Mouse (Mus musculus): ENCODE results near the gene Cryba1. TPM values are rescaled to one million over a fixed set of nuclear protein-coding genes. Genes with fewer than 3 reads are reported as not detected.

Cryba1 gene
- polyA plus RNA-seq, 1 experiment from 2014 or later = not detected

GRCm38 (mm10) chr11:77687541-77688131, 37.4 kb downstream of the Cryba1 start:
- peak overlapping the region; percentile 98 for H3K27ac ChIP-seq (ENCODE audit: low read length)
- peaks cover 13% of the 10 kb centered on the region for H3K4me1 ChIP-seq (ENCODE audit: control insufficient read depth, insufficient read depth, low read length)
- H3K27me3 ChIP-seq (ENCODE audit: control insufficient read depth, insufficient read depth, low read length) = no peaks in the 10 kb centered on the region
- H3K36me3 ChIP-seq (ENCODE audit: control insufficient read depth, insufficient read depth) = peaks cover 16% of the 10 kb centered on the region
- ATAC-seq (replicated peaks; ENCODE audit: extremely low read depth, insufficient read depth, low FRiP score) = no peak
- peak overlapping the region; percentile 82 for H3K4me2 ChIP-seq (ENCODE audit: low read depth, low read length)
- peak overlapping the region; percentile 92 for H3K4me3 ChIP-seq (ENCODE audit: low read length)
- H3K9me3 ChIP-seq (replicated peaks; ENCODE audit: control insufficient read depth, low read length) = no peaks in the 10 kb centered on the region
- WGBS = under 1% methylated on average over 32 of the region's 40 CpGs
- peak overlapping the region; percentile 98 for H3K9ac ChIP-seq (ENCODE audit: low read length)

DNA sequence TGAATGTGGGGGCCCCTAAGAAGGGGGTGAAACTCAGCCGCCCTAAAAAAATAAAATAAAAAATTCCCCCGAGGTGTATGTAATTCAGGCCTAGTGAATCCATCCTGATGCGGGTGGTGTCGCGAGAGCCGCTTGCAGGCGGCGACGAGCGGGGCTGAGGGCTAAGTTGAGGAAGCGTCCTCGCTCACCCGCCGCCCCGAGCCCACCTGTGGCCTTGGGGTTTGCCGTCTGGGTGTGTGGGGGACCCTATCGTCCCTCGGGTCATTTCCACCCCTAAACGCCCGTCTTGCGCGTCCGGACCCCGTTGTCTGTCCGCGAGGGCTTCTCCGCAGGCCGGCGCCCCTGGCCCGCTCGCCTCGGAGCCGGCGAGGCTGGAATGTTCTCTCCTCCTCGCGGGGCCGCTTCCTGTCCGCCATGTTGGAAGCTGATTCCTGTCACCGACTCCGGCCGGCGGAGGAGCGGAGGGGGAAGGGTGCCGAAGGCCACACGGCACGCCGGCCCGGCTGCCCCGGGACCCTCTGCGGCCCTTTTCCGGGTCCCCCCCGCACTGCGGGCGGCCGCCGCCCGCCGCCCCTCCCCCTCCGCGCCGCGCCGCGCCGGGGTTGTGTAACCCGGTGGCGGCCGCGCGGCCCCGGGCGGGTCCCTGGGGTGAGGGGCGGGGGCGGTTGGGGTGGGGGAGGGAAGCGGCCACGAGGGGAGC, 38.1 kb downstream of the Cryba1 start:
- Histone ChIP-seq H3K27ac (ENCODE audit: low read length) (peak overlapping the region; percentile 98), H3K4me1 (ENCODE audit: control insufficient read depth, insufficient read depth, low read length) (peaks cover 10% of the 10 kb centered on the region), H3K9me3 (replicated peaks; ENCODE audit: control insufficient read depth, low read length) (no peaks in the 10 kb centered on the region), H3K27me3 (ENCODE audit: control insufficient read depth, insufficient read depth, low read length) (no peaks in the 10 kb centered on the region), H3K4me3 (ENCODE audit: low read length) (peak overlapping the region; percentile 92), H3K9ac (ENCODE audit: low read length) (peak overlapping the region; percentile 98), H3K4me2 (ENCODE audit: low read depth, low read length) (peak overlapping the region; percentile 82), H3K36me3 (ENCODE audit: control insufficient read depth, insufficient read depth) (peaks cover 9% of the 10 kb centered on the region)
- WGBS = under 1% methylated on average over 71 of the region's 76 CpGs
- ATAC-seq (replicated peaks; ENCODE audit: extremely low read depth, insufficient read depth, low FRiP score) = peak; percentile 26

DNA sequence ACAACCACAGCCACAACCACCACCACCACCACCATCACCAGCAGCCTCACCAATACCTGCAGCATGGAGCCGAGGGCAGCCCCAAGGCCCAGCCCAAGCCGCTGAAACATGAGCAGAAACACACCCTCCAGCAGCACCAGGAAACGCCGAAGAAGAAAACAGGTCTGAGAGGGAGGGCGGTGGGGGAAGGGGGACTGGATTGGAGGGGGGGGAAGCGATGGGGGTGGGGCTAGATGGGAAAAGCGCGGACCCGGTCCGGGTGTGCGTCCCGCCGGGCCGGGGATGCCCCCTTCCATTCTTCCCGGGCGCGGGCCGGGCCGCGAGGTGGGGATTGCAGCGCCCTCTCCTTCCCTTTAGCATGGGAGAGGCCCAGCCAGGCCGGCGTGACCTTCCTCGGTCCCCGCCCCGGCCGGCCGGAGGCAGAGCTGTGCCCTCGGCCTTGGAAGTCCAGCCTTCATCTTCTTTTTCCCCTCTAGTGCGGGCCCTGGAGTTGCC, 38.7 kb downstream of the Cryba1 start:
- H3K9me3 ChIP-seq (replicated peaks; ENCODE audit: control insufficient read depth, low read length) = no peaks in the 10 kb centered on the region
- peak overlapping the region; percentile 92 for H3K4me3 ChIP-seq (ENCODE audit: low read length)
- ATAC-seq (replicated peaks; ENCODE audit: extremely low read depth, insufficient read depth, low FRiP score) = peak; percentile 33
- peak overlapping the region; percentile 98 for H3K9ac ChIP-seq (ENCODE audit: low read length)
- H3K27me3 ChIP-seq (ENCODE audit: control insufficient read depth, insufficient read depth, low read length) = no peaks in the 10 kb centered on the region
- 0% methylated on average over 30 of the region's 30 CpGs for WGBS
- H3K36me3 ChIP-seq (ENCODE audit: control insufficient read depth, insufficient read depth) = peaks cover 3% of the 10 kb centered on the region
- H3K4me1 ChIP-seq (ENCODE audit: control insufficient read depth, insufficient read depth, low read length) = peaks cover 10% of the 10 kb centered on the region
- peak overlapping the region; percentile 98 for H3K27ac ChIP-seq (ENCODE audit: low read length)
- H3K4me2 ChIP-seq (ENCODE audit: low read depth, low read length) = peak overlapping the region; percentile 82

DNA sequence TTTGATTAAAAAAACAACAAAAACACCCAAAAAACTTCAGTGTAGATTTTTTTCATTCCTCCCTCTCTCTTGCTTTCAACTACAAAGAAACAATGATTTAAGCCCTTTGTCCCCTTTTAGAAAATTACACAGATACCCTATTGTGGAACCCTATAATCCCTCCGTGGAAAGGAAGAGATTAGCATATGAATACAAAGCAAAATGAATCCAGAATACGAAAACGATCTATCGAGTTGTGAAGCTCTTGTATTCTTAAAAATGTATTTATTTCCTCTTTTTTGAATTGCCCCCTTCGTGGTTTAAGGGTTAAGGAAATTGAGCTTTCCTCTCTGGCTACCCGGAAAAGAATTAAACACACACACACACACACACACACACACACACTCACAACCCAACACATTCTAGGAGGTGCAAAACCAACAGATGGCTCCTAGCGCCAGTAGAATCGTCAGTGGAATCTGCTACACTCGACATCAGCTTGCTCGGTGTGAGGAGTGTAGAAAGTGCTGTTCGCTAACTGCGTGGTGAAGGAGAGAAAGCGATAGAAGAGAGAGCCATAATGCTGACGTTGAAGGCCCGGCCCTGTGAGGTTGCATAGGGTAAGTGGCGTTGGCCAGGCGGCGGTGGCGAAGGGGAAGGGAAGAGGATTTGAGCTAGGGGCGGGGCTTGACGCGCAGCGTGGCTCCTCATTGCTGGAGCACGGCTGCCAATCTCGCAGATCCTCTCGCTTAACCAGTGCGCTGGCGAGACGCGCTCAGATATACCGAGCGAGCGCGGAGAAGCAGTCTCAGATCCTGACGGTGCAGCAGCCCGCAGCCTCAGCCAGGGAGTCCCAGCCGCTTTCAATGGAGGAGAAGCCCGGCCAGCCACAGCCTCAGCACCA, 39.5 kb downstream of the Cryba1 start, which contains the start of gene Nufip2:
Gene Nufip2 (plus strand): TSS at position 773 of the 883 bp plus-strand sequence.
- Histone ChIP-seq H3K36me3 (ENCODE audit: control insufficient read depth, insufficient read depth) (no peaks in the 10 kb centered on the region; the same call in 1 of the 2 replicates), H3K4me3 (ENCODE audit: low read length) (peak within 1 kb of the TSS; percentile 92), H3K4me1 (ENCODE audit: control insufficient read depth, insufficient read depth, low read length) (peaks cover 8% of the 10 kb centered on the region), H3K27ac (ENCODE audit: low read length) (peak within 1 kb of the TSS; percentile 98), H3K9ac (ENCODE audit: low read length) (peak within 1 kb of the TSS; percentile 98), H3K4me2 (ENCODE audit: low read depth, low read length) (peak within 1 kb of the TSS; percentile 82), H3K9me3 (replicated peaks; ENCODE audit: control insufficient read depth, low read length) (no peaks in the 10 kb centered on the region), H3K27me3 (ENCODE audit: control insufficient read depth, insufficient read depth, low read length) (no peaks in the 10 kb centered on the region)
- under 1% methylated on average over 38 of the region's 38 CpGs for WGBS
- peak; percentile 97 for ATAC-seq (replicated peaks; ENCODE audit: extremely low read depth, insufficient read depth, low FRiP score)

DNA sequence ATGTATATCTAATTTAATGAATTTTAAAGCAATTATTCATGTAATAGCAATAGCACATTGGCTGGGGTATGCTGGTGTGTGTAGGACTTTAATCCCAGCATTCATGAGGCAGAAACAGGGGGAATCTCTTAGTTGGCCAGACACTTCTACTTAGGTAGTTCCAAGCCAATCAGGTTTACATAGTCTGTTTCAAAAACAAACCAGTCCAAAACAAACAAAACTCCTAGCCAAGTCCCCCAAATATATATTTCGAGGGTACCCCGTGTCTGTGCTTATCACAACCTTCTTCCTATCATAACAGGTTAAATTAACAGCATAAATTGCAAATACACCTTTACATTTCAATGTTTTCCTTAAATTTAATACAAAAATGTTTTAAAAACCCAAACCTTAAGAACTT, 40.2 kb downstream of the Cryba1 start:
- ATAC-seq (replicated peaks; ENCODE audit: extremely low read depth, insufficient read depth, low FRiP score) = no peak
- no peak overlapping the region for H3K4me2 ChIP-seq (ENCODE audit: low read depth, low read length)
- H3K27me3 ChIP-seq (ENCODE audit: control insufficient read depth, insufficient read depth, low read length) = no peaks in the 10 kb centered on the region
- H3K9ac ChIP-seq (ENCODE audit: low read length) = no peak overlapping the region
- no peak overlapping the region for H3K27ac ChIP-seq (ENCODE audit: low read length)
- peaks cover 8% of the 10 kb centered on the region for H3K4me1 ChIP-seq (ENCODE audit: control insufficient read depth, insufficient read depth, low read length)
- no peaks in the 10 kb centered on the region for H3K9me3 ChIP-seq (replicated peaks; ENCODE audit: control insufficient read depth, low read length)
- no peak overlapping the region for H3K4me3 ChIP-seq (ENCODE audit: low read length)
- no peaks in the 10 kb centered on the region for H3K36me3 ChIP-seq (ENCODE audit: control insufficient read depth, insufficient read depth)
- WGBS = 42% methylated on average over 2 of the region's 2 CpGs

DNA sequence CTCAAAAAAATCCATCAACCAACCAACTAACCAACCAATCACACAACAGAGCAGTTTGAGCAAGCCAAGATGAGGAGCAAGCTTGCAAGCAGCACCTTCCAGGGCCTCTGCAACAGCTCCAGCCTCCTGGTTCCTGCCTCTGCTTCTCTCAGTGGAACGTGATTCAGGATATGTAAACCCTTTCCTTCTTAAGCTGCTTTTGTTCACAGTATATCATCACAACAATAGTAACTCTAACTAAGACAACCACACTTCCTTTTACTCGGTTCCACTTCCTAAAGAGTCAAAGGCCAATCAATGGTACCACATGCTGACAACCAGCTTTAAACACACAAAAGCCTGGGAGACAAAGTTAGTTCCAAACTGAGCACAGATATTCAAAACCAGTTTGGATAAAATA, 45.1 kb downstream of the Cryba1 start:
- Histone ChIP-seq H3K9ac (ENCODE audit: low read length) (no peak overlapping the region), H3K36me3 (ENCODE audit: control insufficient read depth, insufficient read depth) (no peaks in the 10 kb centered on the region), H3K4me2 (ENCODE audit: low read depth, low read length) (no peak overlapping the region), H3K4me3 (ENCODE audit: low read length) (no peak overlapping the region), H3K9me3 (replicated peaks; ENCODE audit: control insufficient read depth, low read length) (no peaks in the 10 kb centered on the region), H3K27me3 (ENCODE audit: control insufficient read depth, insufficient read depth, low read length) (no peaks in the 10 kb centered on the region), H3K27ac (ENCODE audit: low read length) (no peak overlapping the region), H3K4me1 (ENCODE audit: control insufficient read depth, insufficient read depth, low read length) (peaks cover 2% of the 10 kb centered on the region; the same call in 1 of the 2 replicates)
- WGBS = 37% methylated on average over 2 of the region's 2 CpGs
- no peak for ATAC-seq (replicated peaks; ENCODE audit: extremely low read depth, insufficient read depth, low FRiP score)

DNA sequence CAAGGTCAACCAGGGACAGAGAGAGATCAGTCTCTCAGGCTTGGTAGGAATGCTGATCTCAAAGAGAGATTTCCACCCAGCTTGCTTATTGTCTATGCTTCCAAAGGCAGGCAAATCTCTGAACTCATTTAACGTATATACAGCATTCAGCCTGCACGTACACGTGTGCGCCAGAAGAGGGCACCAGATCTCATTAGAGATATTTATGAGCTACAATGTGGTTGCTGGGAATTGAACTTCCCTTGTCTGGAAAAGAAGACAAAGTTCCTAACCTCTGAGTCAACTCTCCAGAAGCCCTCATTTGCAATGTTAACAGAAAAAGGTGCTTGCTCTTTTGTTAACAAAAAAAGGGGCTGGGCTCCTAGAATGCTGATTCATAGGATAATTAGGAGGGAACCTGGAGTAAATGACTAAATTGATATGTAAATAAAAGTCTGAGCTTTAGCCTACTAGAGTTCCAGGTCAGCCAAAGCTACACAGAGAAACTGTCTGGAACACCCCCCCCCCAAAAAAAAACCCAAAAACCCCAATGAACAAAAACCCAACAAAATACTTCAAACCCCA, 51.6 kb downstream of the Cryba1 start:
- WGBS = 60% methylated on average over 4 of the region's 4 CpGs
- H3K9me3 ChIP-seq (replicated peaks; ENCODE audit: control insufficient read depth, low read length) = peaks cover 5% of the 10 kb centered on the region; the same call in 1 of the 2 replicates
- H3K4me2 ChIP-seq (ENCODE audit: low read depth, low read length) = no peak overlapping the region
- no peak overlapping the region for H3K4me3 ChIP-seq (ENCODE audit: low read length)
- no peaks in the 10 kb centered on the region for H3K27me3 ChIP-seq (ENCODE audit: control insufficient read depth, insufficient read depth, low read length)
- no peak overlapping the region for H3K27ac ChIP-seq (ENCODE audit: low read length)
- no peaks in the 10 kb centered on the region for H3K4me1 ChIP-seq (ENCODE audit: control insufficient read depth, insufficient read depth, low read length)
- no peaks in the 10 kb centered on the region for H3K36me3 ChIP-seq (ENCODE audit: control insufficient read depth, insufficient read depth)
- no peak overlapping the region for H3K9ac ChIP-seq (ENCODE audit: low read length)
- no peak for ATAC-seq (replicated peaks; ENCODE audit: extremely low read depth, insufficient read depth, low FRiP score)

DNA sequence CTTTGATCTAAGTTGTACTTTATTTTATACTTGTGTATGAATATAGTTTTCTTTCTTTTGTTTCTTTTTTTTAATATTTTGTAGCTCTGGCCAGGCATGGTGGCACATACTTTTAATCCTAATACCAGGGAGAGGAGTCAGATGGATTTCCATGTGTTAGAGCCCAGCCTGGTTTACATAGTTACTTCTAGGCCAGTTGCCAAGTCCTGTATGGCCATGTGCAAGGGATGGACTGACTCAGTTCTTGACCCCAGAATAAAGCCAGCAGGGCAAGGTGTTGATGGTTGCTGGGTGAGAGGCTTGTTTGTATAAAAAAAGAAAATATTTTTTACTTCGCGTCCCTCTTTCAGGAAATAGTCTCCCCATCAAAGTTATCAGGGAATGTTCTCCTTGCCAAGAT, 52.3 kb downstream of the Cryba1 start:
- no peak overlapping the region for H3K9ac ChIP-seq (ENCODE audit: low read length)
- H3K4me3 ChIP-seq (ENCODE audit: low read length) = no peak overlapping the region
- H3K36me3 ChIP-seq (ENCODE audit: control insufficient read depth, insufficient read depth) = no peaks in the 10 kb centered on the region
- peaks cover 5% of the 10 kb centered on the region; the same call in 1 of the 2 replicates for H3K9me3 ChIP-seq (replicated peaks; ENCODE audit: control insufficient read depth, low read length)
- WGBS = 62% methylated on average over 2 of the region's 2 CpGs
- no peak overlapping the region for H3K27ac ChIP-seq (ENCODE audit: low read length)
- no peaks in the 10 kb centered on the region for H3K4me1 ChIP-seq (ENCODE audit: control insufficient read depth, insufficient read depth, low read length)
- H3K27me3 ChIP-seq (ENCODE audit: control insufficient read depth, insufficient read depth, low read length) = no peaks in the 10 kb centered on the region
- H3K4me2 ChIP-seq (ENCODE audit: low read depth, low read length) = no peak overlapping the region
- ATAC-seq (replicated peaks; ENCODE audit: extremely low read depth, insufficient read depth, low FRiP score) = no peak
